Mouse (Mus musculus): Measurements from ENCODE around the gene Pi16.

DNA sequence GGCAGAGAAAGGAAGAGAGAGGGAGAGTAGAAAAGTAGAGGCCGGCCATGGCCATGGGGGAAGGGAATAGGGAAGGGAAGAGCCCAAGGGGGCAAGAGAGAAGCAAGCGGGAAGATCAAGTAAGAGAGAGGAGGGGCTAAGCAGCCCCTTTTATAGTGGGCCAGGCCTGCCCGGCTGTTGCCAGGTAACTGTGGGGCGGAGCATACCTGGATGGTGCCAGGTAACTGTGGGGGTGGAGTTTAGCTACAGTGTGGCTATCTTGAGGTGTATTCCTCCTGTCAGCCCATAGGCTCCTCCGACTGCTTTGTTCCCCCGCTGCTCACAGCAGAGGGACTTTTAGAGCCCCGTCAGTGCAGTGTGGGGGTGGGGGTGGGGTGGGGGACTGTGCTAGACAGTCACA lies 51.2 kb downstream of the Pi16 start:
- no peak for TF ChIP-seq CTCF (IDR thresholded peaks at IDR 0.05; ENCODE audit: control insufficient read depth, insufficient read depth, insufficient read length)
- TF ChIP-seq CEBPB (IDR thresholded peaks at IDR 0.05; ENCODE audit: low read depth) = no peak
- no peak for TF ChIP-seq FOSL1 (IDR thresholded peaks at IDR 0.05; ENCODE audit: insufficient read depth, low read length, poor library complexity, severe bottlenecking)
- no peak for TF ChIP-seq MAX (IDR thresholded peaks at IDR 0.05)
- TF ChIP-seq MYOD1 (IDR thresholded peaks at IDR 0.05; ENCODE audit: control insufficient read depth, insufficient read length, low read depth) = no peak
- no peak for TF ChIP-seq USF1 (IDR thresholded peaks at IDR 0.05; ENCODE audit: low read depth)
